15 mouse cellular contexts compared by ENCODE assay signal in genomic region chr8:10613371-10613770, GRCm38 (mm10).
DNase-seq lines count a peak whose midpoint lies in the region; ATAC-seq and TF ChIP-seq lines count a peak whose summit lies in the region.
"Had no signal": no experiment of that assay in that cellular context is flagged by ENCODE, and none has a peak within 500 bp of the region (broad histone marks: within the 10 kb centered on the region; RNA-seq: fewer than 3 reads in every experiment).

No protein-coding gene starts in this region.

- intact Hi-C loops in gastrocnemius, adult 2 months (cut with DNase I): no loop called here

- WGBS in kidney, embryonic 14.5 days: 79% methylated on average over 2 of the region's 2 CpGs

- no peaks in the 10 kb centered on the region for H3K27me3 ChIP-seq in kidney, embryonic 14.5 days (ENCODE audit: control insufficient read depth, insufficient read depth, low read length)
- H3K27me3 ChIP-seq: embryonic facial prominence, embryonic 13.5 days; liver, embryonic 15.5 days had no signal

- no peak overlapping the region for H3K4me2 ChIP-seq in kidney, embryonic 14.5 days (replicated peaks; ENCODE audit: low read depth, low read length)
- H3K4me2 ChIP-seq: embryonic facial prominence, embryonic 13.5 days; hindbrain, embryonic 14.5 days; liver, embryonic 15.5 days had no signal

- no peaks in the 10 kb centered on the region for H3K9me3 ChIP-seq in kidney, embryonic 14.5 days (ENCODE audit: control insufficient read depth, low read length)
- H3K9me3 ChIP-seq: embryonic facial prominence, embryonic 13.5 days; liver, embryonic 15.5 days; midbrain, embryonic 10.5 days had no signal

- TF ChIP-seq CTCF in gastrocnemius, adult 2 months (IDR thresholded peaks at IDR 0.05): peak; percentile 40

- no peak overlapping the region for H3K4me3 ChIP-seq in gastrocnemius, adult 2 months
- no peak overlapping the region for H3K4me3 ChIP-seq in kidney, embryonic 14.5 days (ENCODE audit: low read length)
- H3K4me3 ChIP-seq: embryonic facial prominence, embryonic 13.5 days; liver, embryonic 15.5 days; midbrain, embryonic 10.5 days had no signal

- H3K9ac ChIP-seq in kidney, embryonic 14.5 days (ENCODE audit: low read depth, low read length): no peak overlapping the region
- H3K9ac ChIP-seq: embryonic facial prominence, embryonic 13.5 days; hindbrain, embryonic 14.5 days; liver, embryonic 15.5 days had no signal

- H3K4me1 ChIP-seq in kidney, embryonic 14.5 days (ENCODE audit: control insufficient read depth, insufficient read depth, low read length): no peaks in the 10 kb centered on the region
- H3K4me1 ChIP-seq: embryonic facial prominence, embryonic 13.5 days; liver, embryonic 15.5 days had no signal

- ATAC-seq in kidney, embryonic 14.5 days (ENCODE audit: low FRiP score, low TSS enrichment): no peak
- no peak for ATAC-seq in granulocyte monocyte progenitor cell, adult 5-6 weeks (replicated peaks; ENCODE audit: poor library complexity, severe bottlenecking)
- ATAC-seq: forebrain, embryonic 14.5 days had no signal

- no peak overlapping the region for H3K27ac ChIP-seq in gastrocnemius, adult 2 months
- H3K27ac ChIP-seq in kidney, embryonic 14.5 days (ENCODE audit: low read depth, low read length): no peak overlapping the region
- H3K27ac ChIP-seq: embryonic facial prominence, embryonic 13.5 days; hindbrain, embryonic 14.5 days; liver, embryonic 15.5 days; midbrain, embryonic 10.5 days had no signal

- no peaks in the 10 kb centered on the region for H3K36me3 ChIP-seq in kidney, embryonic 14.5 days (ENCODE audit: control insufficient read depth, insufficient read depth, low read length)
- H3K36me3 ChIP-seq: embryonic facial prominence, embryonic 13.5 days; liver, embryonic 15.5 days; midbrain, embryonic 10.5 days had no signal

- DNase-seq in gastrocnemius, adult 2 months: no peak
- DNase-seq in gastrocnemius, postnatal 25 days: no peak
- DNase-seq in kidney, postnatal 14 days: peak; percentile 13
- peak; percentile 54 for DNase-seq in adipocyte (ENCODE audit: low spot score)
- DNase-seq in lung, postnatal 25 days (ENCODE audit: low spot score): peak; percentile 12
- no peak for DNase-seq in adrenal gland, postnatal 25 days
- DNase-seq: adrenal gland, postnatal 10 days; retina, postnatal 1 day had no signal

Comparison
In these comparisons a context has a peak if more than half of its experiments do, and no peak if none do; other contexts are left out.
1. DNase-seq: peak in kidney, postnatal 14 days (single experiment), adipocyte (single experiment) and lung, postnatal 25 days (single experiment); none in gastrocnemius, adult 2 months (single experiment), gastrocnemius, postnatal 25 days (single experiment) and adrenal gland, postnatal 25 days (single experiment).